Mouse (Mus musculus) ES-Bruce4 (cell line): ENCODE measurements around the gene Hcst. TPM values are rescaled to one million over a fixed set of nuclear protein-coding genes. Genes with fewer than 3 reads are reported as not detected.
A peak's percentile ranks its signal among the peaks of the same experiment; 100 is the strongest.

Source experiments
- H3K27ac ChIP-seq: 2 replicates; pipeline ENCODE4 v1.5.1; 2012; ENCODE audit warnings: low read length, inconsistent platforms; ENCODE audit not compliant: insufficient read depth
- H3K27me3 ChIP-seq: 2 replicates; pipeline ENCODE4 v1.6.1; 2012; ENCODE audit warnings: mild to moderate bottlenecking, low read length, inconsistent platforms; ENCODE audit not compliant: control insufficient read depth, poor library complexity, insufficient read depth, severe bottlenecking
- H3K36me3 ChIP-seq: 2 replicates; pipeline ENCODE4 v1.6.1; 2012; ENCODE audit warnings: inconsistent platforms, mild to moderate bottlenecking, low read length, moderate library complexity; ENCODE audit not compliant: control insufficient read depth, poor library complexity, insufficient read depth, severe bottlenecking
- H3K4me1 ChIP-seq: one replicate; pipeline ENCODE4 v1.8.1; 2011; ENCODE audit warnings: low read length; ENCODE audit not compliant: control insufficient read depth, insufficient read depth
- H3K4me3 ChIP-seq: 2 replicates; pipeline ENCODE4 v1.5.1; 2011; ENCODE audit warnings: low read depth, mild to moderate bottlenecking, low read length
- H3K9ac ChIP-seq: 2 replicates; pipeline ENCODE4 v1.6.1; 2012; ENCODE audit warnings: low read depth, mild to moderate bottlenecking, inconsistent platforms; ENCODE audit not compliant: poor library complexity, severe bottlenecking
- H3K9me3 ChIP-seq: replicated peaks from 2 replicates; pipeline ENCODE4 v1.6.1; 2012; ENCODE audit warnings: mild to moderate bottlenecking, low read length, inconsistent platforms; ENCODE audit not compliant: control insufficient read depth, poor library complexity, insufficient read depth, severe bottlenecking
- CTCF ChIP-seq: IDR thresholded peaks from one replicate; pipeline ENCODE4 v1.8.1; 2011; ENCODE audit warnings: low read depth, low read length
- EP300 ChIP-seq: IDR thresholded peaks from 2 replicates; pipeline ENCODE4 v1.6.1; 2011; ENCODE audit warnings: low read depth, low read length; ENCODE audit not compliant: insufficient read depth
- POLR2A ChIP-seq: IDR thresholded peaks from one replicate; pipeline ENCODE4 v1.8.1; 2011; ENCODE audit warnings: low read length; ENCODE audit not compliant: insufficient read depth
- polyA plus RNA-seq: library from polyadenylated mRNA; stranded (reverse); fragments of >200 nt; gene quantifications from 2 replicates; pipeline ENCODE4 v1.2.4, GENCODE M21; 2011; ENCODE audit warnings: low read depth; ENCODE audit not compliant: missing spikeins, insufficient read depth, insufficient read length

Hcst gene
- polyA plus RNA-seq, result not detected in 2 replicates

- no peak within 1 kb of the TSS for H3K9ac ChIP-seq
- no peaks in the 10 kb centered on the region for H3K27me3 ChIP-seq
- TF ChIP-seq EP300 (no peak), CTCF (peak; percentile 4)
- H3K4me1 ChIP-seq, result no peaks in the 10 kb centered on the region
- H3K9me3 ChIP-seq, result no peaks in the 10 kb centered on the region
- peaks cover 6% of the 10 kb centered on the region for H3K36me3 ChIP-seq
- no peak within 1 kb of the TSS for H3K4me3 ChIP-seq
- H3K27ac ChIP-seq, result no peak within 1 kb of the TSS
Measured at GRCm38 (mm10) chr7:30419561-30420499, at the start of gene Hcst. Hcst (minus strand) TSS chr7:30419854.

GRCm38 (mm10) chr7:30464816-30465300 is 45.2 kb upstream of the Hcst start:
- Histone ChIP-seq H3K9ac (peak overlapping the region; percentile 60; the same call in 1 of the 2 replicates), H3K4me3 (peak overlapping the region; percentile 61)
- TF ChIP-seq POLR2A (no peak), EP300 (peak; percentile 72)

GRCm38 (mm10) chr7:30463996-30464395 is 44.3 kb upstream of the Hcst start:
- peaks cover 17% of the 10 kb centered on the region for H3K4me1 ChIP-seq
- peak overlapping the region; percentile 60; the same call in 1 of the 2 replicates for H3K9ac ChIP-seq
- H3K27ac ChIP-seq, result peak overlapping the region; percentile 96
- peaks cover 3% of the 10 kb centered on the region; the same call in 1 of the 2 replicates for H3K36me3 ChIP-seq
- TF ChIP-seq EP300, result no peak
- no peak for TF ChIP-seq POLR2A
- no peak for TF ChIP-seq CTCF
- no peak overlapping the region; the same call in 1 of the 2 replicates for H3K4me3 ChIP-seq
- no peaks in the 10 kb centered on the region for H3K9me3 ChIP-seq
- no peaks in the 10 kb centered on the region for H3K27me3 ChIP-seq

More at GRCm38 (mm10) chr7:30464816-30465300, 45.2 kb upstream of the Hcst start:
- no peaks in the 10 kb centered on the region for H3K27me3 ChIP-seq
- H3K27ac ChIP-seq, result peak overlapping the region; percentile 87
- peaks cover 4% of the 10 kb centered on the region; the same call in 1 of the 2 replicates for H3K36me3 ChIP-seq
- peaks cover 17% of the 10 kb centered on the region for H3K4me1 ChIP-seq
- H3K9me3 ChIP-seq, result no peaks in the 10 kb centered on the region

- Histone ChIP-seq H3K9me3 (no peaks in the 10 kb centered on the region), H3K4me1 (peaks cover 17% of the 10 kb centered on the region), H3K9ac (no peak overlapping the region), H3K36me3 (peaks cover 3% of the 10 kb centered on the region; the same call in 1 of the 2 replicates), H3K27ac (peak overlapping the region; percentile 96), H3K4me3 (no peak overlapping the region), H3K27me3 (no peaks in the 10 kb centered on the region)
- TF ChIP-seq CTCF (no peak), EP300 (peak; percentile 100)
Measured at GRCm38 (mm10) chr7:30463568-30463967, 43.9 kb upstream of the Hcst start.

- no peaks in the 10 kb centered on the region for H3K27me3 ChIP-seq
- no peak for TF ChIP-seq EP300
- no peak for TF ChIP-seq POLR2A
- H3K36me3 ChIP-seq, result no peaks in the 10 kb centered on the region
- H3K4me1 ChIP-seq, result peaks cover 18% of the 10 kb centered on the region
- H3K4me3 ChIP-seq, result no peak overlapping the region
- no peaks in the 10 kb centered on the region for H3K9me3 ChIP-seq
- no peak overlapping the region for H3K9ac ChIP-seq
- no peak overlapping the region for H3K27ac ChIP-seq
Measured at GRCm38 (mm10) chr7:30459484-30459883, 39.8 kb upstream of the Hcst start.
